ENCODE assay signal across 8 mouse cellular contexts in the genomic region with DNA sequence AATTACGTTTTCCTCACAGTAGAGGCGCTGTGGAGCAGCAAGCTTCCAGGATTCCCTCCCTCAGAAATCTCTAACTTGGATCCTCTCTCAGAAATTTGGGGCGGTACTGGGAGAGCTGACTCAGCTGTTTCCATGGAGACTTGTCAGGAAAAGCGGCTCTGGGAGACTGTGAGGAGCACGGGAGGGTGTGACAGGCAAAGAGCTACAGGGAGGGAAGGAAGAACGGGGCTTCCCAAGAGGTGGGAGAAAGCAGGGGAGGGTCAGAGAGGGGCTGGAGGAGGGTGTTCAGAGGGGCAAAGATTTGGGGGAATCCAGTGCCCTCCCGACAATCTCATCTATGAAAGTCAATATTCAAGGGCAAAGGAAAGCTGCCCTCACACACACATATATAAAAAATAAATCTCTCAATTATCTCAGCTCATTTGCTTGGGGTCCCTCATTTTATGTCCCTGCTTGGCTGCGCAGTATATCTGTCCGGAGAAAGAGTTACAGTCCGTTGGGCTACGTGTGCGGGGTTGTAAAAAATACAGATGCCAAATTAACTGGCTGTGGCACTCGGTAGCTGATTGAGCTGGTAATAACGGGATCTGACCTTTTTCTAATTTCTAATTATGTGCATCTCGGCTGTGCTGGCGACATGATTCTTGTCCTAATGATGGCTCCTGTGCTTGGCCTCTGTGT.
A peak's percentile ranks its signal among the peaks of the same experiment; 100 is the strongest.
DNase-seq lines count a peak whose midpoint lies in the region; ATAC-seq lines count a peak whose summit lies in the region.

No protein-coding gene starts in this region.

- peaks cover 17% of the 10 kb centered on the region for H3K4me1 ChIP-seq in embryonic facial prominence, embryonic 12.5 days
- H3K4me1 ChIP-seq in heart, embryonic 11.5 days (ENCODE audit: control insufficient read depth, insufficient read depth, low read length): peaks cover 2% of the 10 kb centered on the region; the same call in 1 of the 2 replicates
- H3K4me1 ChIP-seq in kidney, embryonic 14.5 days (ENCODE audit: control insufficient read depth, insufficient read depth, low read length): peaks cover 6% of the 10 kb centered on the region
- peaks cover 37% of the 10 kb centered on the region for H3K4me1 ChIP-seq in limb, embryonic 12.5 days (replicated peaks)
- peaks cover 45% of the 10 kb centered on the region for H3K4me1 ChIP-seq in neural tube, embryonic 13.5 days (replicated peaks)

- peaks cover 6% of the 10 kb centered on the region; the same call in 1 of the 2 replicates for H3K36me3 ChIP-seq in embryonic facial prominence, embryonic 12.5 days
- H3K36me3 ChIP-seq in heart, embryonic 11.5 days (ENCODE audit: control insufficient read depth, insufficient read depth, low read length): no peaks in the 10 kb centered on the region
- H3K36me3 ChIP-seq in kidney, embryonic 14.5 days (ENCODE audit: control insufficient read depth, insufficient read depth, low read length): no peaks in the 10 kb centered on the region
- H3K36me3 ChIP-seq in limb, embryonic 12.5 days: peaks cover 12% of the 10 kb centered on the region; the same call in 1 of the 2 replicates
- H3K36me3 ChIP-seq in neural tube, embryonic 13.5 days: peaks cover 15% of the 10 kb centered on the region

- 47% methylated on average over 16 of the region's 16 CpGs for WGBS in embryonic facial prominence, embryonic 12.5 days
- 43% methylated on average over 16 of the region's 16 CpGs for WGBS in heart, embryonic 11.5 days (ENCODE audit: insufficient replicate concordance)
- WGBS in kidney, embryonic 14.5 days: 16% methylated on average over 16 of the region's 16 CpGs
- 15% methylated on average over 16 of the region's 16 CpGs for WGBS in limb, embryonic 12.5 days
- WGBS in neural tube, embryonic 13.5 days: 11% methylated on average over 16 of the region's 16 CpGs

- no peaks in the 10 kb centered on the region for H3K27me3 ChIP-seq in embryonic facial prominence, embryonic 12.5 days
- no peaks in the 10 kb centered on the region for H3K27me3 ChIP-seq in heart, embryonic 11.5 days (ENCODE audit: control insufficient read depth, insufficient read depth, low read length)
- no peaks in the 10 kb centered on the region for H3K27me3 ChIP-seq in kidney, embryonic 14.5 days (ENCODE audit: control insufficient read depth, insufficient read depth, low read length)
- H3K27me3 ChIP-seq in limb, embryonic 12.5 days: peaks cover 84% of the 10 kb centered on the region
- no peaks in the 10 kb centered on the region for H3K27me3 ChIP-seq in neural tube, embryonic 13.5 days

- H3K4me2 ChIP-seq in embryonic facial prominence, embryonic 12.5 days (replicated peaks): 0 out of 2 replicates have a peak overlapping the region, but pooled peaks have one; percentile 14
- H3K4me2 ChIP-seq in heart, embryonic 11.5 days: 0 out of 2 replicates have a peak overlapping the region, but pooled peaks have one; percentile 20
- peak overlapping the region; percentile 34 for H3K4me2 ChIP-seq in kidney, embryonic 14.5 days (replicated peaks; ENCODE audit: low read depth, low read length)
- peak overlapping the region; percentile 30 for H3K4me2 ChIP-seq in limb, embryonic 12.5 days
- peak overlapping the region; percentile 29; the same call in 1 of the 2 replicates for H3K4me2 ChIP-seq in neural tube, embryonic 13.5 days

- DNase-seq in 3134 (ENCODE audit: extremely low read depth, insufficient read length, low spot score): peak; percentile 51
- peak; percentile 66 for DNase-seq in adrenal gland, postnatal 25 days
- DNase-seq in thymus, postnatal 25 days: peak; percentile 2

- 0 out of 2 replicates have a peak, but pooled peaks have one; percentile 58 for ATAC-seq in embryonic facial prominence, embryonic 12.5 days (ENCODE audit: insufficient number of reproducible peaks, insufficient read depth, low FRiP score, low TSS enrichment)
- no peak for ATAC-seq in heart, embryonic 11.5 days (replicated peaks; ENCODE audit: insufficient number of reproducible peaks, low FRiP score, low TSS enrichment)
- ATAC-seq in kidney, embryonic 14.5 days (ENCODE audit: low FRiP score, low TSS enrichment): peak; percentile 94
- 0 out of 2 replicates have a peak, but pooled peaks have one; percentile 58 for ATAC-seq in limb, embryonic 12.5 days (ENCODE audit: insufficient number of reproducible peaks, insufficient read depth, low FRiP score, low TSS enrichment, low read depth)
- peak; percentile 73 for ATAC-seq in neural tube, embryonic 13.5 days (ENCODE audit: low read depth)

- H3K9ac ChIP-seq in embryonic facial prominence, embryonic 12.5 days: no peak overlapping the region; the same call in 1 of the 2 replicates
- no peak overlapping the region for H3K9ac ChIP-seq in heart, embryonic 11.5 days (ENCODE audit: low read depth, low read length)
- no peak overlapping the region for H3K9ac ChIP-seq in kidney, embryonic 14.5 days (ENCODE audit: low read depth, low read length)
- no peak overlapping the region for H3K9ac ChIP-seq in limb, embryonic 12.5 days (replicated peaks)
- no peak overlapping the region for H3K9ac ChIP-seq in neural tube, embryonic 13.5 days

- no peak overlapping the region for H3K27ac ChIP-seq in embryonic facial prominence, embryonic 12.5 days
- no peak overlapping the region for H3K27ac ChIP-seq in heart, embryonic 11.5 days (ENCODE audit: low read depth, low read length)
- no peak overlapping the region for H3K27ac ChIP-seq in kidney, embryonic 14.5 days (ENCODE audit: low read depth, low read length)
- H3K27ac ChIP-seq in limb, embryonic 12.5 days: peak overlapping the region; percentile 14; the same call in 1 of the 2 replicates
- peak overlapping the region; percentile 72 for H3K27ac ChIP-seq in neural tube, embryonic 13.5 days (replicated peaks)

- no peaks in the 10 kb centered on the region for H3K9me3 ChIP-seq in embryonic facial prominence, embryonic 12.5 days
- H3K9me3 ChIP-seq in heart, embryonic 11.5 days (replicated peaks; ENCODE audit: control insufficient read depth, low read length): no peaks in the 10 kb centered on the region
- no peaks in the 10 kb centered on the region for H3K9me3 ChIP-seq in kidney, embryonic 14.5 days (ENCODE audit: control insufficient read depth, low read length)
- peaks cover 4% of the 10 kb centered on the region for H3K9me3 ChIP-seq in limb, embryonic 12.5 days
- H3K9me3 ChIP-seq in neural tube, embryonic 13.5 days: no peaks in the 10 kb centered on the region

- H3K4me3 ChIP-seq in embryonic facial prominence, embryonic 12.5 days: no peak overlapping the region
- no peak overlapping the region for H3K4me3 ChIP-seq in heart, embryonic 11.5 days (ENCODE audit: low read depth, low read length)
- H3K4me3 ChIP-seq in kidney, embryonic 14.5 days (ENCODE audit: low read length): no peak overlapping the region
- H3K4me3 ChIP-seq in limb, embryonic 12.5 days (replicated peaks): no peak overlapping the region
- H3K4me3 ChIP-seq in neural tube, embryonic 13.5 days: no peak overlapping the region

Comparison
In these comparisons a context has a peak if more than half of its experiments do, and no peak if none do; other contexts are left out.
1. DNase-seq: peak in every context shown above with its lines; median percentile 66 in adrenal gland, postnatal 25 days; 51 in 3134; 2 in thymus, postnatal 25 days.
2. H3K27ac ChIP-seq: peak in limb, embryonic 12.5 days (single experiment) and neural tube, embryonic 13.5 days (single experiment); none in embryonic facial prominence, embryonic 12.5 days (single experiment), heart, embryonic 11.5 days (single experiment) and kidney, embryonic 14.5 days (single experiment).
3. Peak in every context shown above with its lines, with median percentiles within 50 percentile points of each other: H3K4me2 ChIP-seq.